Mouse (Mus musculus) urinary bladder, postnatal 25 days (tissue): Measurements from ENCODE around the gene Ttc34.

ENCODE experiments used
- DNase-seq: peaks from one replicate; pipeline ENCODE4 v3.0.0; 2022; ENCODE audit warnings: low spot score

Ttc34 gene

DNA sequence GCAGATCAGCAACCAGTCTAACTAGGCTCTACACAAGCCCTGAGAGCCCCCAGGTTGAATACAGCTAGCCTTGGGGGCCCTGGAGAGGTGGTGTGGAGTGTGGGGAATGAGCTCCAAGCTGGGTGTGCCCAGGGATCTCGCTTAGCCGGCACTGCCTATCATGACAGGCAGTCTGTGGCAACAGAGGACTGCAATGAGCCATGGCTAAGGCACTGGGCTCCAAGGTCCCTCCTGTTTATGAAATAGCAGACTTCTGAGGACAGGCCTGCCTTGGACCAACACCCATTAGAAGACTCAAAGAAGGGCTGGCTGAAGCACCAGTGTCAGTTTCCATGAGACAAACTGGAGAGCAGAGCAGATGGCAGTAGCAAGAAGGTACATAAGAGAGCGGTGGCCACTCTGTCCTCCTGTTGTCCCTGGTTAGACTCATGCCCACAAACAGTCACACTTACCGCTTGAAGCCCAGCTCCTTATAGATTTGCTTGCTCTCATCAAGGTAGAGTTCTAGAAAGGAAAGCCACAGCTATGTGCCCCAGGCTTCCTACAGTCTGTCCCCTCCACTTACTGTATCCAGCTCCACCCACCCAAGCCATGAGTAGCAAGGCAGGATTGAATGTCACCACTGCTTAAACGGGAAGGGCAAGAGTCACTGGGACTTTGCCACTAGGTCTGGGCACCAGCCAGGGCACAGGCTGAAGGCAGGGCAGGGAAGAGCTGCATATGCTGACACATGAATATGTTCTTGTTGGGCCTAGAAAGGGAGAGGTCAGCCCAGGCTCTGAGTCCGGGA is 60.6 kb downstream of the Ttc34 start:
- DNase-seq = no peak

DNA sequence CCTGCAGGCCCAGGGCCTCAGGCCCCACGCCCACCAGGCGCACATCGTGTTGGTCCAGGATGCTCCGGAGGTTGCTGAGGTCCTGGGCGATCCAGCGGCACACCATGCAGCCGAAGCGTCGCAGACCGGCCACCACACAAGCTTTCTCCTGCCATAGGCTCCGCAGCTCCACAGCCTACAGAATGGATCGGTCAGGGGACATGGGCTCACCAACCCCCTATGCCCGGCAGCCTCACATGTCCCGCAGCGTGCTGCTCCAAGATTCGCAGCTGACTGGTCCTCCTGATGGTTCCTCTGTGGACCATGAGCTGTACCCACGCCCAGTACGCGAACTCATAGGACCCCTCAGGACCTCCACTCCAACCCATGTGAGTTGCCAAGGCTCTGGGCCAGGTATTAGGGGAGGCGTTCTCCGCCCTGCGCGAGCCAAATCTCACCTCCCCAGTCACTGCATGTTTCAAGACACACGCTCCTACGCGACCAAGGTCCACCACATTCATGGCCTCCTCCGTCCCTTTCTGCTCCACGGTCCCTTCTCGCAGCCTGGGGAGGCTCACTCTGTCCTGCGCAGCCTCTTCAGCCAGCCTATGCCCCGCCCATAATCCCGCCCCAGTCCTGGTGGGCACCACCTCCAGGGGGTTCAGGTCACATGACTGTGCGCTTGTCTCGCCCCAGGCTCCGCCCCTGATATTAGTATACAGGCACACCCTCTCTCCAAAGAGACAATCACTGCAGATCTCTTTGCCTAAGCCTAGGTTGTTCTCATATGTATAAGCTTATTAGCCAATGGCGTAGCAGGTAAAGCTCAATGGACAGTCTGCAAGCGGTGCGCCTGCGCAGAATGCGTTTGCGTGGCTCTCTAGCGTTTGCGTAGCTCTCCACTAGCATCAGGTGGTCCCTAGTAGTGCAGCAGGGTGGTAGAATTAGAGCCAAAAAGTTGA is 61.5 kb downstream of the Ttc34 start, which contains the start of gene Fam213b:
Fam213b (minus strand) TSS at position 630 of the 941 bp plus-strand sequence.
- DNase-seq = peak; percentile 52

DNA sequence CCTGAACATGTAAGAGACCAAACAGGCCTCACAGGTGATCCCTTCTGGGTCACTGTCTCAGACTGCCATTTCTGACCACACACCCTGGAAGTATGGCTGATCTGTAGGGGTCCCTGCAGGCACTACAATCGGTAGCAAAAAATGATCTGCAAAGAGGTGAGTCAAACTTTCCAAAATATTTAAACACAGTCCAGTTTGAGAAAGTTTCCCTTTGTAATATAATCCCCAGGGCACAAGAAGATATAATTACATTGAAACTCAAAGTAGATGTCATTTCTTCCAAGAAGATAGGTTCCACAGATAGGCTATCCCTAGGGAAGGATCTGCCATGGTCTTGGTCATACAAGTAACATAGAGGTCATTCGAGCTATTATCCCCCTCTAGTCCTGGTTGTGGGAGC is 65.1 kb downstream of the Ttc34 start:
- DNase-seq = no peak

DNA sequence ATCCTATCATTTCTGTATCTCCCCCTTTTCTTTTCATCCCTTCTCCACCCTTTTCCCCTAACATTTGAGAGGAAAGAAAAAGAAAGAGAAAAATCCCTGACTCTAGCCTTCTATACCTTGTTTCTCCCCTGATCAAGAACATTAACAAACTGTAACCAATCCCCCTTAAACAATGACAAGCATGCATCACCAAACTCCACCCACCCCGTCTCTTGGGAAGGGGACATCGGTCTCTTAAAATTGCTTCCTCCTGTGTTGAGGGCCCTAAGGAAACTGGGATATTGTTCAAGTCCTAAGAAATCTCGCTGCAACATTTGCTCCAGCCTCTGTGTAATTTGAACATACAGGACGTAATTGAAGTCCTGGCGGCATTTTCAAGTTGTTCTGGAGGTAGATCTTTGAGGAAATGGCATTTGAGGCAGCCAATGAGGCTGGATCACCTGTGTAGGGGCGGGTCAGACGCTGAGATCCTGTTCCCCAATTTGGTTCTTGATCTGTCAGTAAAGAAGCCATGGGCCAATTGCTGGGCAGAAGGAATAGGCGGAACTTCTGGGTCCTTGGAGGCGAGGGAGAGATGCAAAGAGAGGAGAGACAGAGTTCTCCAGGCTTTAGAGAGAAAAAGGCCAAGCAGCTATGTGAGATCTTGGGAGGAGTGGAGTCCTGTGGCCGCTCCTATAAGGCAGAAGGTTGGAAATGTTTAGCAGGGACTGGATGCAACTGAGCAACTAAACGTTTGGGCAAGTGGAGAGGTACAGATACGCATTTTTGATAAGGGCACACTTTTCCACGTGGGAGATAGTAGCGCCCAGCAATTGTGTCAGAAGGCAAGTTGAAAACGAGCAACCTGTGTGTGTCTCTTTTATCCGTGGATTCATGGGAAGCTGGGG is 67.2 kb downstream of the Ttc34 start:
- DNase-seq = peak; percentile 60

- DNase-seq = peak; percentile 67
Measured at GRCm38 (mm10) chr4:154907833-154908232, 70.6 kb downstream of the Ttc34 start.

- DNase-seq = no peak
Measured at GRCm38 (mm10) chr4:154908490-154908889, 71.2 kb downstream of the Ttc34 start.

DNA sequence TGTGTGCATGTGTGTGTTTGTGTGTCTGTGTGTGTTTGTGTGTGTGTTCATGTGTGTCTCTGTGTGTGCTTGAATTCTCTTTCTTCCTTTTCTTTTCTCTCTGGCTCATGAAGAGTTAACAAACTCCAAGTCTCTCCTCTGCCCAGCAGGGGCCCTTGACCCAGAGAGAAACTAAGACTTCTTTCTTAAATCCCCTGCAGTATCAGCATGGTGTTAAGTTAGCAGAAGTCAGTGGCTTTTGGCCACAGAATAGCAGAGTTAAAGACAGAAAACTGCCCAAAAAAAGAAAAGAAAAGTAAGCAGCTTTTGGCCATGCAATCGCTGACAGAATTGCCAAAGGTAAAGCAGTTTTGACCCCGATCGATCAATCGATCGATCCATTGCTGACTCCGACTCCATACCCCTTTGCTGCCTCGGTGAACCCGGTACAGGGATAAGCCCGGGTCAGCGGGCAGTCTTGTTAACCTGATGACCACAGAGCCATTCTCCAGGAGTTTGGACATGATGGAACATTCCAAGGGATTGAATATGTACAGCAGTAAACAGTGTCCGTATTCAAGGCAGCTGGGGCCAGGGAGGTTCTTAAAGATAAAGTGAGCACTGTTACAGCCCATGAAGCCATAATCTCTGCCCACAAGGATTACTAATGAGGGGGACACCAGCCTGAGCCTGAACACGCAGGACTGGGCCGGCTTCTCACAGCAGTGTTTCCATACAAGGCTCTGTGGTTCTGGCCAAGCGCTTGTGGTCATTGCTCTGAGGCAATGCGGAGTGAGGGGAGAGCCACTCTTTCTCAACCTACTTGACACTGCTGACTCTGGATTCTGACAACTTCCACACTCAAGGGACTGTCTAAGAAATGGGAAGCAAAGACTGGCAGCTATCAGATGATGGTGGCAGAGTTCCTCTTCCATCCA is 73.6 kb downstream of the Ttc34 start:
- no peak for DNase-seq

- DNase-seq = no peak
Measured at GRCm38 (mm10) chr4:154911644-154912043, 74.4 kb downstream of the Ttc34 start.

GRCm38 (mm10) chr4:154913845-154914244 is 76.6 kb downstream of the Ttc34 start:
- DNase-seq = no peak

DNA sequence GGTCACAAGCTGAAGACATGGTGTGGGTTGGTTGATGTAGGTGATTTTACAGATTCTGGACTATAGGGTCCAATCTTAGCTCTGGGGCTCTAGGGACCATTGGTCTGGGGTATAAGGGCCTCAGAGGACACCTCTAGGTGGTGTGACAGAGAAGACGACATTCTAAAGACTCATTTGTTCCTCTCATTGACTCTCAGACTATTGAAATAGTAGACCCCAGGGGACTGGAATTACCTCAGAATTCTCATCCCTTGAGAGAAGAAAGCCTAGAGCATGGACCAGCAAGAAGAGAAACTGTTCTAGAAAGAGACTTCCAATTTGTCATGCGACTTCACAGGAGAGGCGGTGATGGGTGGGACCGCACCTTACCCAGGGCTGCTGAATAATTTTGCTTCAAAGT is 77.0 kb downstream of the Ttc34 start:
- no peak for DNase-seq

- no peak for DNase-seq
Measured at GRCm38 (mm10) chr4:154914707-154915106, 77.4 kb downstream of the Ttc34 start.

- no peak for DNase-seq
Measured at GRCm38 (mm10) chr4:154915286-154915685, 78.0 kb downstream of the Ttc34 start.

GRCm38 (mm10) chr4:154916662-154917061 is 79.4 kb downstream of the Ttc34 start:
- no peak for DNase-seq
